Mouse (Mus musculus) cortical plate, adult 2 months (tissue): ENCODE data around the gene Rspo1. TPM values are rescaled to one million over a fixed set of nuclear protein-coding genes. Genes with fewer than 3 reads are reported as not detected.

ENCODE experiments used
- H3K27ac ChIP-seq: fragments of 200-500 bp; 2 replicates; pipeline ENCODE4 v1.5.1; 2012; ENCODE audit warnings: low read length, control low read depth, inconsistent platforms; ENCODE audit not compliant: insufficient read depth
- H3K4me1 ChIP-seq: fragments of 200-500 bp; 2 replicates; pipeline ENCODE4 v1.6.1; 2011; ENCODE audit warnings: low read length; ENCODE audit not compliant: control insufficient read depth, insufficient read depth
- H3K4me3 ChIP-seq: fragments of 200-500 bp; 2 replicates; pipeline ENCODE4 v1.5.1; 2011; ENCODE audit warnings: mild to moderate bottlenecking, low read length, control low read depth; ENCODE audit not compliant: insufficient read depth
- CTCF ChIP-seq: fragments of 200-500 bp; IDR thresholded peaks from 2 replicates; pipeline ENCODE4 v1.5.1; 2011; ENCODE audit warnings: mild to moderate bottlenecking, control low read depth, low read length; ENCODE audit not compliant: insufficient read depth; ENCODE audit errors: extremely low read depth
- POLR2A ChIP-seq: fragments of 200-500 bp; IDR thresholded peaks from 2 replicates; pipeline ENCODE4 v1.6.1; 2011; ENCODE audit warnings: mild to moderate bottlenecking, low read length, control low read depth; ENCODE audit not compliant: insufficient read depth; ENCODE audit errors: extremely low read depth
- polyA plus RNA-seq: library from polyadenylated mRNA; depleted of rRNA; stranded (reverse); fragments of >200 nt; gene quantifications from 2 replicates; pipeline ENCODE4 v1.2.3, GENCODE M21; 2012

Rspo1 gene
- polyA plus RNA-seq, 1 experiment, result 22.8 TPM

DNA sequence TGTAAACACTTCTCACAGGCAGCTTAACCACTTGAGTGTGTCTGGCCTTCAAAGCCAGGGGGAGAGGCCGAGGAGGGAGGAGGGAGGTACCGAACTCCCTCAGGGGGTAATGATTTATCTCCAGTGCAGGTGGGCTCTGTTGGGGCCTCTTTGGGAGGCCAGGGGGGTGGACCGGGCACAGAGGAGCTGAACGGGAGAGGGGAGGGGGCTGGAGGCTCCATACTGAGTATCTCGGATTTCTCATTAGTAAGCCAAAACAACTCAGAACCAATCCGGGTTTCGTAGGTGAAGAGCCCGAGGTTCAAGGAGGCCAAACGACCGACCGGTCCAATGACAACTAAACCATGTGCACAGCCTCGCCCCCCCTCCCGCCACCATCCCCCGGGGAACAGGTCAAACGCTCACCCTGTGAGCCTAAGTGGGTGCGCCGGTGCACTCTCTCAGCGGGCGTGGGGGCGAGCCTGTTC lies 3.6 kb downstream of the Rspo1 start:
- TF ChIP-seq POLR2A (no peak), CTCF (no peak)
- Histone ChIP-seq H3K4me3 (no peak overlapping the region), H3K4me1 (no peaks in the 10 kb centered on the region), H3K27ac (no peak overlapping the region)

DNA sequence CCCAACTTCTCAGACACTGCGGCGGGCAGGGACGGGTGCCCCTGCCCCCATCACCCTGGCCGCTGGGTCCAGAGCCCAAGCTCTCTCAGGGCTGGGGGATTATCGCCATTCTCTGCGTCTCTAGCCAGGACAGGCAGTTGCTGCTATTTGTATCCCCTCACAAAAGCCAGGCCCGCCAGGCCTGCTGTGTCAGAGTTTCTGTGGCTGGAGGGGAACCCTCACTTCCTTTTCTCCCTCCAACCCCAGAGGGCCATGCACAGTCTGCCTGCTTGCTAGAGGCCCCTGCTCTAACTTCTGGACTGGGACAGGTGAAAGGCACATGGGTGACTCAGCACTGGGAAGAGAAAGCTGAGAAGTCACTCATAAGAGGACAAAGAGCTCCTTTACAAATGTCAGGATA lies 4.1 kb downstream of the Rspo1 start:
- H3K4me1 ChIP-seq, result no peaks in the 10 kb centered on the region
- TF ChIP-seq POLR2A (no peak), CTCF (no peak)
- H3K27ac ChIP-seq, result no peak overlapping the region
- no peak overlapping the region for H3K4me3 ChIP-seq

DNA sequence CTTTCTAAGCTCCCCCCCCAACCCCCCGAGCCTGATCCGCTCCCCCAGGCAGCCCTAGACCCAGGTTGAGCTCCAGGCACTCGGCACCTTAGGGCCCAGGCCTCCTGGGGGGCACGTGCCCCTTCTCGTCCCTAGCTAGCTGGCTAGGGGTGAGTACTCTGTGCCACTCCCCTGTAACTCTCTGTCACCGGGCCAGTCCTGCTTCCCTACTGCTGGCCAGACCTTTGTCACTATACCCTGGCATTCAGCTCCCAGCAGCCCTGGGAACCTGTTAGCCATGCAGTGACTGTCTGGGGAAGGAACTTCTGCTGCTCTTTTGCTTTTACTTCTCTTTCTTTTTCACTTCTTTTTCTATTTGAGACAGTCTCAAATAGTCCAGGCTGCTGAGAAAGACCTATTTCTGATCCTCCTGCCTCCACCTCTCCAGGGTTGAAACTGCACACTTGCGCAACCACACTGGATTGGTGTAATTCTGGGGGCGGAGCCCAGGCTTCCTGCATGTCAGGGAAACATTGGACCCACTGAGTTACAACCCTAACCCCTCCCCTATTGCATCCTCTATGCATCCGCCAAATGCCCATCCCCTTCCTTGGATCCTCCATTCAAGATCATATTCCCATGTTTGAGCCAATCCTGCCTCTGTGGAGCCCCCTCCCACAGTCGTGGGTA lies 11.4 kb downstream of the Rspo1 start:
- no peak overlapping the region for H3K4me3 ChIP-seq
- no peaks in the 10 kb centered on the region for H3K4me1 ChIP-seq
- no peak overlapping the region for H3K27ac ChIP-seq
- TF ChIP-seq CTCF (no peak), POLR2A (no peak)

DNA sequence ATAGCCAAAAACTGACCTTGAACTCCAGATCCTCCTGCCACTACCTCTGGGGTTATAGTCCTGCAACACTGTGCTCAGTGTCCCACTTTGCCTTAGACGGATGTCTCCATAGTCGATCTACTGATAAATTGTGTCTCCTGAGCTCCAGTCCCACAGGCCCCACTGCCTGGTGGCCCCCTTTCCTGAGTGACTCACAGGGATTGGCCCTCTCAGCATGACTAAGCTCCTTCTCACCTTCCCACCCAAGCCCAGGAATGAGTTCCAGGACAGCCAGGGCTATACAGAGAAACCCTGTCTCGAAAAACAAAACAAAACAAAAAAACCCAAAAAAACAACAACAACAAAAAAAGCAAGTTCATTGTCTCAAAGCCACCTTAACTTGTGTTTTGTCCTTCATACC lies 13.3 kb downstream of the Rspo1 start:
- no peak for TF ChIP-seq CTCF
- no peak for TF ChIP-seq POLR2A

DNA sequence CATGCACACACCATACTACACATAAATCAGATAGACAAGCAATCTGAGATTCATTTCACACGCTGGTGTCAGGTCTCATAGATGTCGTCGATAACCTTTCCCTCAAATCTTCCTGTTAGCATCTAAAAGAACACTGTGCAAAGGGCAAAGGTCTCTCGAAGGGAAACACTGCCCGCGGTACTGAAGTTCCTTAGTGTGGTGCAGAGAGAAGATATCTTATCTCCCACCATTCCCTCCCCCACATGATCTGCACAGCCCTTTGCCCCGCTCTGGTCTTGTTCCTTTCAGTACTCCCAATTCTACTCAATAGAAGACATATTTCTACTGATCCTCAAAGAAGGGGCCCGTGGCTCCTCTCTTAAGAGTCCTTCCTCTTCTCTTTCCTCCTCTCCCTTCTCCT lies 16.7 kb downstream of the Rspo1 start:
- TF ChIP-seq CTCF (no peak), POLR2A (no peak)
- H3K4me3 ChIP-seq, result no peak overlapping the region
- no peaks in the 10 kb centered on the region for H3K4me1 ChIP-seq
- H3K27ac ChIP-seq, result no peak overlapping the region

More for the DNA sequence above, 13.3 kb downstream of the Rspo1 start:
- no peak overlapping the region for H3K27ac ChIP-seq
- no peaks in the 10 kb centered on the region for H3K4me1 ChIP-seq
- no peak overlapping the region for H3K4me3 ChIP-seq

DNA sequence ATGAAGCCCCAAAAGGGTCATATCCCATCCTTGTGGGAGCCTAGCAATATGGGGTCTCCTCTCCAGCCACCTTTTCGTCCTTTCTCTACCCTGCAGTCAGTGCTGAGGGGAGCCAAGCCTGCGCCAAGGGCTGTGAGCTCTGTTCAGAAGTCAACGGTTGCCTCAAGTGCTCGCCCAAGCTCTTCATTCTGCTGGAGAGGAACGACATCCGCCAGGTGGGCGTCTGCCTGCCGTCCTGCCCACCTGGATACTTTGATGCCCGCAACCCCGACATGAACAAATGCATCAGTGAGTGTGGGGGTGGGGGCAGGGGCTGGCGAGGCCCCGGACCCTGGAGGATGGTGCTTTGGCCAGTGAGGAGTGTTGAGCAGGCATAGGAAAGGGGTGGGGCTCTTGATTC lies 18.7 kb downstream of the Rspo1 start:
- Histone ChIP-seq H3K27ac (no peak overlapping the region), H3K4me3 (no peak overlapping the region), H3K4me1 (no peaks in the 10 kb centered on the region)
- TF ChIP-seq POLR2A, result no peak
- no peak for TF ChIP-seq CTCF

DNA sequence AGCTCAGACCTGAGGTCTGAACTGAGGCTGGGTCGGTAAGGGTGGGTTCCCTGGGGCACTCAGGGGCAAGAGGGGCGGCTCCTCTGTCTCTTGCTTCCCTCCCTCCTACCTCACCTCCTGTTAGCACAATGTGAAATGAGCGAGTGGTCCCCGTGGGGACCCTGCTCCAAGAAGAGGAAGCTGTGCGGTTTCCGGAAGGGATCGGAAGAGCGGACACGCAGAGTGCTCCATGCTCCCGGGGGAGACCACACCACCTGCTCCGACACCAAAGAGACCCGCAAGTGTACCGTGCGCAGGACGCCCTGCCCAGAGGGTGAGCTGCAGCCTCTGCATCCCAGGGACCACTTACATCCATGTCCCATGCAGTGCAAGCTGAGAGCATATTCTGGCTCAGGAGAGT lies 21.2 kb downstream of the Rspo1 start:
- TF ChIP-seq POLR2A (no peak), CTCF (no peak)
- Histone ChIP-seq H3K27ac (no peak overlapping the region), H3K4me1 (no peaks in the 10 kb centered on the region), H3K4me3 (no peak overlapping the region)

DNA sequence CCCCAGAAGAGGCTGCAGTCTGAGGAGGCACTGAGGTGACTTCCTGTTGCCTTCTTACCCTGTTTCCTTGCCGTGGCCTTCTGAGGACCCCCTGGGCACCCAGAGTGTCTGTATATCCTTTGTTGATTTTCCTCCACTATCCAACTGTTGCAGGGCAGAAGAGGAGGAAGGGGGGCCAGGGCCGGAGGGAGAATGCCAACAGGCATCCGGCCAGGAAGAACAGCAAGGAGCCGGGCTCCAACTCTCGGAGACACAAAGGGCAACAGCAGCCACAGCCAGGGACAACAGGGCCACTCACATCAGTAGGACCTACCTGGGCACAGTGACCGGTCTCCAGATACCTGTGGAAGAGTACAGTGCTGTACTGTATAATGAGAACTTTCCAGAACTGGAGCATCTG lies 22.0 kb downstream of the Rspo1 start:
- TF ChIP-seq CTCF (no peak), POLR2A (no peak)
- Histone ChIP-seq H3K4me3 (no peak overlapping the region), H3K4me1 (no peaks in the 10 kb centered on the region), H3K27ac (no peak overlapping the region)

DNA sequence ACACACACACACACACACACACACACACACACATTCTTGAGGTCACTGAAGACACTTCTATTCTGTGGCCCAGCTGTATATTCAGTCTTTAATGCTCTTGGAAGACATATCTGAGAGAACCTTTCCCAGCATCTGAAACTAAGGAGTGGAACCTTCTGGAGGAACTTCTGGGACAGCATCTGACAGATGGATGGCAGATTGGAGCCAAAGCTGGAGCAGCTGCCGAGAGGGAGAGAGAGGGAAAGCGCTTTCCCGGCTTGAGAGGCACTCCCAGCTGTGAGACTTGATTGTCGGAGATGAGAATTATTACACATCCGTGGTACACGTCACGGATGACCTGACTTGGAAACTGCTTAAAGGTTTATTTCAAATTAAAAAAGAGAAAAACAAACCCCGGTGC lies 22.5 kb downstream of the Rspo1 start:
- H3K27ac ChIP-seq, result no peak overlapping the region
- H3K4me1 ChIP-seq, result no peaks in the 10 kb centered on the region
- no peak overlapping the region for H3K4me3 ChIP-seq
- no peak for TF ChIP-seq POLR2A
- no peak for TF ChIP-seq CTCF

DNA sequence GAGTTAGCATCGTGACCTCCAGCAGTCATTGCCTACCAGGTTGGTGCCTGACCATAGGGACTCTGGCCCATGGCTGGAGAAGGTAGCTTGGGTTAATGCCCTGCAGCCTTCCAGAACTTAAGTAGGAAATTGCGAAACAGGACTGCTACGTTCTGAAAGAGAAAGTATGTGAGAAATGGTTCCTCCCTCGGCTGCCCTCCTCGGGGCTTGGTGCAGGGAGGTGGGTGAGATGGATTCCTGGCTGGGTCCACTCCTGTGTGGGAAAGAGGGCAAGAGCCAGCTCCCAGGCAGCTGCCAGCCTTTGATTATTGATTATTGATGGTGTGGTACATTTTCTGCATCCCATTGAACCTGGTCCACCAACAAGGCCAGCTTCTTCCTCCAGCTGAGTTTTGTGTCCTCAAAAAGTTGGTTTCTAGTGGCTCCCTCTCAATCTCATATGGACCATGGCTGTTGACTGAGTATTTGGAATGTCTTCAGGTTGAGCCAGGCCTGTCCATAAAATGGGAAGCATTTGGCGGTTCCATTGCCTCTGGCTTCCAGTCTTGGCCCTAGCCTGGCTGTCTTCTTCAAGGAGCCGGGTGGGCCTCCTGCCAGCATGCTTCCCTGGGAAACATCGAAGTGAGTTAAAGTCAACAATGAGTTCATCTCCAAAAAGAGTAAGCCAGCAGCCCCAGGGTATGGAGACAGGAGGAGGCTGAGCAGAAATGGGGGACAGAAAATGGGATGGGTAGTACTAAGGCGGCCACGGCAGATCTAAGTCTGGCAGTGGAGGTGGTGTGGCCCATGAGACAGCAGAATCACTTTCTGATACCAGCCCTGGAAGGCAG lies 29.8 kb downstream of the Rspo1 start, which contains the start of gene Gnl2:
Gene Gnl2, plus strand, starts transcription at position 780 of the 830 bp plus-strand sequence.
- no peak within 1 kb of the TSS for H3K4me3 ChIP-seq
- no peak within 1 kb of the TSS for H3K27ac ChIP-seq
- H3K4me1 ChIP-seq, result no peaks in the 10 kb centered on the region
- TF ChIP-seq CTCF, result no peak
- no peak for TF ChIP-seq POLR2A
